Mouse (Mus musculus) heart, adult 2 months (tissue): Measurements from ENCODE around the gene Bcl2l13.

Experiments used
- CTCF ChIP-seq: fragments of 200-600 bp; IDR thresholded peaks from 2 replicates; pipeline ENCODE4 v1.8.1; 2022; ENCODE audit warnings: antibody characterized with exemption, mild to moderate bottlenecking, moderate library complexity
- EP300 ChIP-seq: fragments of 200-500 bp; IDR thresholded peaks from 2 replicates; pipeline ENCODE4 v1.6.1; 2011; ENCODE audit warnings: low read depth, low read length, control low read depth; ENCODE audit not compliant: insufficient read depth
- POLR2A ChIP-seq: fragments of 200-500 bp; IDR thresholded peaks from 2 replicates; pipeline ENCODE4 v1.6.1; 2011; ENCODE audit warnings: mild to moderate bottlenecking, low read depth, low read length, control low read depth; ENCODE audit not compliant: insufficient read depth

DNA sequence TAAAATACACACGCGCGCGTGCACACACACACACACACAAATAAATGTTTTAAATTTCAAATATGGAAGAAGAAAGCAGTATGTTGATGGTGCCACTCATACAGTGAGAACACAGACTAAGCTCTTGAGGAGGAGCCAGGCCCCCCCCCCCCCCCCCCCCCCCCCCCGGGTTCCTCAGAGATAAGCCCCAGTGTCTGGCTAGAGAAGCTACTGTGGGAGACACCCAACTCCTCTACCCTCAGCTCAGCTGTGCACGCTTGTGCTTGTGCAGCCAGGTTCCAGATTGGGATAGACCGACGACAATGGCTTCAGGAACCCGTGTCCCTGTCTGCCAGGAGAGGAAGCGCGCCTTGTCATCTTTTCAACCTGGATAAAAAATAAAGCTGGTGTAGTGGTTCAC lies 45.9 kb upstream of the Bcl2l13 start:
- TF ChIP-seq CTCF (no peak), POLR2A (no peak), EP300 (no peak)
